Mouse (Mus musculus) kidney, adult 2 months (tissue): Measurements from ENCODE around the gene Echdc3.

ENCODE experiments used
- CTCF ChIP-seq: fragments of 200-500 bp; conservative IDR thresholded peaks from 2 replicates; pipeline ENCODE4 v1.5.1; 2011; ENCODE audit warnings: low read depth, mild to moderate bottlenecking, control low read depth, low read length, moderate library complexity, mixed read lengths; ENCODE audit not compliant: insufficient read depth, insufficient read length
- POLR2A ChIP-seq: fragments of 200-500 bp; IDR thresholded peaks from one replicate; pipeline ENCODE4 v1.6.1; 2011; ENCODE audit warnings: low read depth, low read length, control low read depth

DNA sequence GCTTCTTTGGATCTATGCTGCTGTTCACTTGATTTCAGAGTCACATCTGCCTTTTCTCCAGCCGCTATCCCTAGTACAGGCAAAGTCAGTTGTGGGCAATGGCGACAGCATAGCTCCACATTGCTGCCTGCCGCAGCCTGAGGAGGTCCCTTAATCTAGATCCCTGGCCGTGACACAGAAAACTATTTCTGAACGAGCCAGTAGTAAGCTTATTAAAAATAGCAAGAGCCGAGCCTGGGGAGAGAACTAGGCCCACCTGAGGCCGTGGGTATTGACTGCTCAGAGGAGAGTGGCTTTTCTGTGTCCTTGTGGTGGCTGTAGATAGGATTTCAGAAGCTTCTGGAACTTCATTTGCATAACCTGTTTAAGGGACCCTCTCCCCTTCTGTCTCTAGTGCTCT, 19.9 kb upstream of the Echdc3 start:
- no peak for TF ChIP-seq CTCF
- no peak for TF ChIP-seq POLR2A
